Mouse (Mus musculus) limb, embryonic 13.5 days (tissue): ENCODE measurements at regions not wholly inside any gene's neighbourhood (a gene's known extent, or its start where the extent isn't known, plus 50 kb on each side); places are given as distances from the start of the nearest gene placed in this dataset.

Source experiments
- ATAC-seq: fragments of 200-750 bp; cut with Nextera tagmentation; 2 replicates; pipeline ENCODE4 v1.8.0; 2017; ENCODE audit warnings: low read depth, moderate number of reproducible peaks, moderate TSS enrichment; ENCODE audit not compliant: low FRiP score
- H3K27ac ChIP-seq: fragments of 300-500 bp; sonication (generic); 2 replicates; pipeline ENCODE4 v1.5.1; 2015; ENCODE audit warnings: inconsistent platforms, mild to moderate bottlenecking, moderate library complexity
- H3K27me3 ChIP-seq: fragments of 300-500 bp; sonication (generic); 2 replicates; pipeline ENCODE4 v1.6.1; 2015; ENCODE audit warnings: mild to moderate bottlenecking, inconsistent platforms
- H3K36me3 ChIP-seq: fragments of 300-500 bp; sonication (generic); 2 replicates; pipeline ENCODE4 v1.6.1; 2015; ENCODE audit warnings: inconsistent platforms, mild to moderate bottlenecking, moderate library complexity
- H3K4me1 ChIP-seq: fragments of 300-500 bp; sonication (generic); 2 replicates; pipeline ENCODE4 v1.6.1; 2015; ENCODE audit warnings: inconsistent platforms
- H3K4me2 ChIP-seq: fragments of 300-500 bp; sonication (generic); replicated peaks from 2 replicates; pipeline ENCODE4 v1.6.1; 2015; ENCODE audit warnings: inconsistent platforms, mild to moderate bottlenecking, moderate library complexity
- H3K4me3 ChIP-seq: fragments of 300-500 bp; sonication (generic); 2 replicates; pipeline ENCODE4 v1.5.1; 2015; ENCODE audit warnings: moderate library complexity, mild to moderate bottlenecking, inconsistent platforms
- H3K9ac ChIP-seq: fragments of 300-500 bp; sonication (generic); 2 replicates; pipeline ENCODE4 v1.6.1; 2015; ENCODE audit warnings: mild to moderate bottlenecking, inconsistent platforms
- H3K9me3 ChIP-seq: fragments of 300-500 bp; sonication (generic); 2 replicates; pipeline ENCODE4 v1.6.1; 2016; ENCODE audit warnings: inconsistent platforms
- WGBS: fragments of 180-500 bp; shearing (Covaris S2); methylation state at CpG from one replicate; pipeline ENCODE4 v1.1.7; 2015; 5-methylcytosine and 5-hydroxymethylcytosine counted together

GRCm38 (mm10) chr19:27032621-27033020 lies 146.9 kb downstream of the Gm815 start:
- Histone ChIP-seq H3K9me3 (no peaks in the 10 kb centered on the region), H3K4me2 (no peak overlapping the region), H3K4me1 (no peaks in the 10 kb centered on the region), H3K4me3 (no peak overlapping the region), H3K36me3 (no peaks in the 10 kb centered on the region), H3K9ac (no peak overlapping the region), H3K27me3 (no peaks in the 10 kb centered on the region), H3K27ac (no peak overlapping the region)
- 62% methylated on average over 5 of the region's 5 CpGs for WGBS
- ATAC-seq = no peak

GRCm38 (mm10) chr19:27038298-27038697 lies 152.6 kb downstream of the Gm815 start:
- Histone ChIP-seq H3K9me3 (no peaks in the 10 kb centered on the region), H3K27ac (no peak overlapping the region), H3K4me2 (no peak overlapping the region), H3K4me3 (no peak overlapping the region), H3K36me3 (no peaks in the 10 kb centered on the region), H3K4me1 (peaks cover 8% of the 10 kb centered on the region; the same call in 1 of the 2 replicates), H3K9ac (no peak overlapping the region), H3K27me3 (no peaks in the 10 kb centered on the region)
- peak; percentile 59 for ATAC-seq
- WGBS = 9% methylated on average over 3 of the region's 3 CpGs

DNA sequence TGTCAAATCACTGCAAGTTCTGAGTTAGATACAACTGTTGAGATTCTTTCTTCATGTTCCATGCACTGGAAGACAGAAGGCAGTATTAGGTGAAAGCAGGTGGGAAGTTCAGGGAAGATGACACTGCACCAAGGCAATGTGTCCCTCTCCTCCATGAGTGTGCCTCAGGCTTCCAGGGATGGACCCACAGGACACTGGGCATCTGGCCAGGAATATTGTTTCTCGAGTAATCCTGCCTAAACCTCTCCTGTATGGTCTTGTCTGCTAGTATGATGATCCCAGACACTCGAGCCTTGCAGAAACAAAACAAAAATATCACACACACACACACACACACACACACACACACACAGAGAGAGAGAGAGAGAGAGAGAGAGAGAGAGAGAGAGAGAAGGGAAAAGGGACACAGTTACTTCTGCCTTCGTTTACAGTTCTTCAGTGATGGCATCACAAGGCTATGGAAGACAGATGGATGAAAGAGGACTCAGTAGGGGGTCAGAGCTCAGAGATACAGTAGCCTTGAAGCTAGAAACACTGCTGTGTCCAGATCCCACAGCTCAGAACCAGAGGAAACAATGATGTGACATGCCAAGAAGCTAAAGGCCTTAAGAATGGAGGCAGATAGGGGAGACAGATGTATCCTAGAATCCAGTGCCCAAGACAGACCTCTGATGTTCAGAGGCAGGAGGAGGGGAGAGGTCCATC lies 154.8 kb downstream of the Gm815 start:
- no peaks in the 10 kb centered on the region for H3K27me3 ChIP-seq
- H3K4me3 ChIP-seq = no peak overlapping the region
- no peaks in the 10 kb centered on the region for H3K36me3 ChIP-seq
- 59% methylated on average over 3 of the region's 3 CpGs for WGBS
- no peak for ATAC-seq
- no peak overlapping the region for H3K27ac ChIP-seq
- no peaks in the 10 kb centered on the region; the same call in 1 of the 2 replicates for H3K9me3 ChIP-seq
- H3K4me1 ChIP-seq = peaks cover 8% of the 10 kb centered on the region; the same call in 1 of the 2 replicates
- H3K9ac ChIP-seq = no peak overlapping the region
- H3K4me2 ChIP-seq = no peak overlapping the region

GRCm38 (mm10) chr19:27066449-27067181 lies 149.7 kb upstream of the Vldlr start:
- peak; percentile 94 for ATAC-seq
- no peaks in the 10 kb centered on the region for H3K9me3 ChIP-seq
- no peaks in the 10 kb centered on the region for H3K36me3 ChIP-seq
- no peak overlapping the region for H3K9ac ChIP-seq
- H3K27me3 ChIP-seq = no peaks in the 10 kb centered on the region
- WGBS = 43% methylated on average over 12 of the region's 12 CpGs
- H3K27ac ChIP-seq = 0 out of 2 replicates have a peak overlapping the region, but pooled peaks have one; percentile 33
- peaks cover 32% of the 10 kb centered on the region for H3K4me1 ChIP-seq
- no peak overlapping the region for H3K4me3 ChIP-seq
- H3K4me2 ChIP-seq = peak overlapping the region; percentile 45

DNA sequence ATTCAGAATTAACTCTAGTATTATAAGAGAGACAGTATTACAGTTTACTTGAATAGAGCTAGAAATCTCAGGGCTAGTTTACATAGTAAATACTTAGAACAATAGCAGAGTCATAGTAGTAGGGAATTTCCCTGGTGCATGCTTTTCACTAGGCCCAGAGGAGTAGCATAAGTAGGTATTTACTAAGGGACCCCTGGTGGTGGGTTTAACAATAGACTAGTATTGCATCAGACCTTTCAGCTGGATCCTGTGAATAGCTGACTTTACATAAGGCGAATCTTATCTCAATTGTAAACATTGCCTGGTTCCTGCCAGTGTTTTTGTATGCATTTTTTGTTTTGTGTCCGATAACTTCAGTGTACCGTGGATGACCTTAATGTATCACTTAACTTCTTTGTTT lies 143.0 kb upstream of the Vldlr start:
- H3K4me1 ChIP-seq = peaks cover 17% of the 10 kb centered on the region
- H3K9me3 ChIP-seq = no peaks in the 10 kb centered on the region
- 92% methylated on average over 3 of the region's 3 CpGs for WGBS
- H3K4me2 ChIP-seq = no peak overlapping the region
- no peaks in the 10 kb centered on the region for H3K36me3 ChIP-seq
- H3K27ac ChIP-seq = no peak overlapping the region
- ATAC-seq = no peak
- H3K4me3 ChIP-seq = no peak overlapping the region
- no peaks in the 10 kb centered on the region for H3K27me3 ChIP-seq
- no peak overlapping the region for H3K9ac ChIP-seq

- no peak overlapping the region for H3K9ac ChIP-seq
- no peak overlapping the region for H3K4me3 ChIP-seq
- WGBS = 13% methylated on average over 5 of the region's 5 CpGs
- no peak overlapping the region; the same call in 1 of the 2 replicates for H3K27ac ChIP-seq
- H3K4me2 ChIP-seq = no peak overlapping the region
- no peaks in the 10 kb centered on the region for H3K36me3 ChIP-seq
- H3K9me3 ChIP-seq = no peaks in the 10 kb centered on the region
- peaks cover 11% of the 10 kb centered on the region for H3K4me1 ChIP-seq
- H3K27me3 ChIP-seq = no peaks in the 10 kb centered on the region
- peak; percentile 28; the same call in 1 of the 2 replicates for ATAC-seq
These were observed 141.3 kb upstream of the Vldlr start for GRCm38 (mm10) chr19:27075019-27075418.

GRCm38 (mm10) chr19:27076920-27077512 lies 139.3 kb upstream of the Vldlr start:
- no peak for ATAC-seq
- 79% methylated on average over 4 of the region's 4 CpGs for WGBS
- Histone ChIP-seq H3K27me3 (no peaks in the 10 kb centered on the region), H3K4me3 (no peak overlapping the region), H3K4me1 (peaks cover 11% of the 10 kb centered on the region), H3K9me3 (no peaks in the 10 kb centered on the region), H3K4me2 (no peak overlapping the region), H3K36me3 (no peaks in the 10 kb centered on the region), H3K27ac (no peak overlapping the region), H3K9ac (no peak overlapping the region)

GRCm38 (mm10) chr19:27087344-27087743 lies 128.9 kb upstream of the Vldlr start:
- H3K27me3 ChIP-seq = no peaks in the 10 kb centered on the region
- no peaks in the 10 kb centered on the region for H3K9me3 ChIP-seq
- H3K4me2 ChIP-seq = no peak overlapping the region
- no peak overlapping the region for H3K4me3 ChIP-seq
- WGBS = 84% methylated on average over 2 of the region's 2 CpGs
- no peaks in the 10 kb centered on the region for H3K36me3 ChIP-seq
- no peak overlapping the region for H3K9ac ChIP-seq
- no peak for ATAC-seq
- H3K4me1 ChIP-seq = no peaks in the 10 kb centered on the region
- no peak overlapping the region for H3K27ac ChIP-seq

DNA sequence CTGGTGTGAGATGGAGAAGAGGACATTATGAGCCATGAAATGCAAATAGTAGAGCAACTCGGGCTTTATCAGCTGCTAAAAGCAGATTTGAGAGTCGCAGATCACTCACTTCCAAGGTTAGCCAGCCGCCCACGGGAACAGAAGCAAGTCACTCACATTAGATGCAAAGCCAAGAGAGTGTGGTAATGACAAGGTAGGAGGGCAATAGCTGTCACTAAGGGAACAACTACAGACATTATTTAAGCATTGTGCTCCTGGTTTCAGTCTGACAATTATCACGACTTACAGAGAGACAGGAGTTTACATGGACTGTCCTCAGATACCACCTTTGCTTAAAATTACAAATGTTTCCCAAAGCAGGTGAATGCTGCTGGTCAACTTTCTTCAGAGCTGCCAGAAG lies 128.5 kb upstream of the Vldlr start:
- Histone ChIP-seq H3K4me2 (no peak overlapping the region), H3K4me1 (no peaks in the 10 kb centered on the region), H3K9ac (no peak overlapping the region), H3K9me3 (no peaks in the 10 kb centered on the region), H3K4me3 (no peak overlapping the region), H3K27ac (no peak overlapping the region), H3K36me3 (no peaks in the 10 kb centered on the region), H3K27me3 (no peaks in the 10 kb centered on the region)
- no peak for ATAC-seq
- 84% methylated on average over 5 of the region's 5 CpGs for WGBS

- H3K27me3 ChIP-seq = no peaks in the 10 kb centered on the region
- no peak overlapping the region for H3K4me2 ChIP-seq
- H3K4me1 ChIP-seq = no peaks in the 10 kb centered on the region
- WGBS = 84% methylated on average over 1 of the region's 1 CpGs
- no peaks in the 10 kb centered on the region for H3K36me3 ChIP-seq
- H3K9ac ChIP-seq = no peak overlapping the region
- no peak overlapping the region for H3K4me3 ChIP-seq
- H3K27ac ChIP-seq = no peak overlapping the region
- no peak for ATAC-seq
- no peaks in the 10 kb centered on the region for H3K9me3 ChIP-seq
These were observed 127.2 kb upstream of the Vldlr start for GRCm38 (mm10) chr19:27089099-27089498.

DNA sequence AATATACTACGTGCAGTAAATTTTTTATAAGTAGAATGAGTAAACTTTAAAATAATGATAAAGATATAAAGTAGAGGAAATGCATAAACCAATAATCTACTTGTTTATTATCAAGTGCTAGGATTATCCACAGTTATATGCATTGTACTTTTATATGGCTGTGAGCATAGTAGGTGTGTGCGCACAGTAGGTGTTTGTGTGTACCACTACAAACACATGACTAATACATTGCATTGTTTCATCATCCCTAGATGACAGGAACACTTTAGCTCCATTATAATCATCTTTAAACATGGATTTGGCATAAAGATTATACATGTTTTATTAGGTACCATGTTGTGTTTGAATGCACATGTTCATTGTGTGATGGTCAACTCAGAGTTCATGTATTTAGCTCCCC lies 124.7 kb upstream of the Vldlr start:
- Histone ChIP-seq H3K4me1 (no peaks in the 10 kb centered on the region), H3K9me3 (no peaks in the 10 kb centered on the region), H3K4me3 (no peak overlapping the region), H3K4me2 (no peak overlapping the region), H3K9ac (no peak overlapping the region), H3K36me3 (no peaks in the 10 kb centered on the region), H3K27ac (no peak overlapping the region), H3K27me3 (no peaks in the 10 kb centered on the region)
- ATAC-seq = no peak
- 89% methylated on average over 2 of the region's 2 CpGs for WGBS

DNA sequence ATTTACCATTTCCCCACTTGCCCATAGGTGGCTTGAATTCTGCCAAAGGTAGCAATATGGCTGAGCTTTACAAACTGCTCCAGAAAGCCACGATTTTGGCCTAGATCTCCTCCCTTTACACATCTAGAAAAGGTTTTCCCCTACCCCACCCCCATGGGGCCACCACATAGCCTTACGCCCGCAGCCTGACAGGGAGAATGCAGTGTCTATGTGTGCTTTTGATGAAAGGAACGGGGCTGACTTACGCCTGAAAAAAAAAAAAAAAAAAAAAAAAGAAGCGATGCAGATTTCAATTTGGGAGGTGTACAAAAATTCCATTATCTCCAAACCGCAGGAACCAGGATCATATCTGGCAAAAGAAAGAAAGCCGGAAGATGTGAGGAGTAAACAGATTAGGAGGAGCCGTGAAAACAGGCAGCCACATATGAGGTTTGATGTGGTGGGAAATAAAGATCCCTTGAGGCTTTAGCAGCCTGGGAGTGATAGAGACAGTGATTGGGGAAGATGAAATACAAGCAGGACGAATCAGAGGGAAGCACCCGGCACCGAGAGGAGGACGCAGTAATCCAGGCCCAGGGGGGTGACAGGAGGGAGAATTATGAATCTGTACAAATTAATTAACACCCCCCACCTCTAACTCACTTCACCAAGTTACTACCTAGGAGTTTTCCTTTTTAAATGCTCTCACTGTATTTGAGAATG lies 121.4 kb upstream of the Vldlr start:
- Histone ChIP-seq H3K4me2 (no peak overlapping the region), H3K27ac (no peak overlapping the region), H3K4me3 (no peak overlapping the region), H3K9ac (no peak overlapping the region), H3K4me1 (no peaks in the 10 kb centered on the region), H3K36me3 (no peaks in the 10 kb centered on the region), H3K27me3 (no peaks in the 10 kb centered on the region), H3K9me3 (no peaks in the 10 kb centered on the region)
- no peak for ATAC-seq
- WGBS = 73% methylated on average over 13 of the region's 13 CpGs
